1 mouse cellular context compared by ENCODE assay signal in the genomic region with DNA sequence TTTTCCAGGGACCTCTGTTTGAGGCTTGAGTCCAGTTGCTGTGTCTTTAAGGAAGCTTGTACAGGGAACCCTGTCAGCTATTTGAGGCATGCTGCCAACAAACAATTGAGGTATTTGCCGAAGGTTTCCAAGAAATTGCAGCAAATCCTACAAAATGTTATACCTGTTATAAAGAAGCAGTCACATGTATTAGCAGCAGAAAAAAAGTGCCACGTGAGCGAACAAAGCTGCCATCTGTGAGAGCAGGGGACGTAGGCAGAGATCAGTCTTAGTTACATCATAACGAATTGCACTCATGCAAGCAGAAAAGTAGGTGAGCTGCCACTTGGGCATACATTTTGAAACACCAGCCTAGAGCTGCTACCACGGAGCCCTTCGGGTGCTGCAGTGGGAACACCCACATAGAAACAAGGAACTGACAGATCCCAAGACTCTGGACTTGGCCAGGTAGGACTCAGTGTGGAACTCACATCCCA.
TF ChIP-seq lines count a peak whose summit lies in the region.

No protein-coding gene starts in this region.

TF ChIP-seq in MEL, 35 proteins besides CTCF, POLR2A, EP300 and RAD21:
- TF ChIP-seq TBP (IDR thresholded peaks at IDR 0.05; ENCODE audit: low read depth, low read length), result no peak
- no peak for TF ChIP-seq ZKSCAN1 (IDR thresholded peaks at IDR 0.05; ENCODE audit: low read depth, low read length)
- TF ChIP-seq ZMIZ1 (IDR thresholded peaks at IDR 0.05; ENCODE audit: low read depth, low read length), result no peak
- no peak for TF ChIP-seq MAZ (IDR thresholded peaks at IDR 0.05; ENCODE audit: low read depth, low read length)
- TF ChIP-seq MXI1 (IDR thresholded peaks at IDR 0.05; ENCODE audit: low read depth, low read length), result no peak
- TF ChIP-seq MAX (IDR thresholded peaks at IDR 0.05; ENCODE audit: low read length), result no peak
- TF ChIP-seq MYC (IDR thresholded peaks at IDR 0.05; ENCODE audit: low read depth, low read length), result no peak
- no peak for TF ChIP-seq MEF2A (IDR thresholded peaks at IDR 0.05; ENCODE audit: extremely low read depth, insufficient replicate concordance, low read depth, low read length, poor library complexity, severe bottlenecking)
- no peak for TF ChIP-seq TCF12 (IDR thresholded peaks at IDR 0.05; ENCODE audit: low read depth, low read length)
- no peak for TF ChIP-seq UBTF (IDR thresholded peaks at IDR 0.05; ENCODE audit: borderline replicate concordance, insufficient read depth, low read depth, low read length)
- no peak for TF ChIP-seq POLR2AphosphoS5 (IDR thresholded peaks at IDR 0.05; ENCODE audit: borderline replicate concordance, low read depth, low read length)
- no peak for TF ChIP-seq GABPA (IDR thresholded peaks at IDR 0.05; ENCODE audit: low read depth, low read length)
- no peak for TF ChIP-seq SMC3 (IDR thresholded peaks at IDR 0.05; ENCODE audit: low read depth, low read length)
- TF ChIP-seq ELF1 (IDR thresholded peaks at IDR 0.05; ENCODE audit: low read depth, low read length), result no peak
- no peak for TF ChIP-seq ZC3H11A (IDR thresholded peaks at IDR 0.05; ENCODE audit: low read depth, low read length)
- TF ChIP-seq HCFC1 (IDR thresholded peaks at IDR 0.05; ENCODE audit: low read depth, low read length), result no peak
- no peak for TF ChIP-seq USF1 (IDR thresholded peaks at IDR 0.05; ENCODE audit: low read depth, low read length)
- no peak for TF ChIP-seq ETS1 (IDR thresholded peaks at IDR 0.05; ENCODE audit: low read depth, low read length)
- TF ChIP-seq RCOR1 (IDR thresholded peaks at IDR 0.05; ENCODE audit: low read depth, low read length), result no peak
